Mouse (Mus musculus): ENCODE results near the gene Colec11.

Gene Colec11

GRCm38 (mm10) chr12:28602259-28602658 lies 20.9 kb downstream of the Colec11 start:
- no peak for DNase-seq (ENCODE audit: low spot score)

- no peak for DNase-seq (ENCODE audit: low spot score)
These were observed 24.6 kb downstream of the Colec11 start for GRCm38 (mm10) chr12:28598526-28598991.

GRCm38 (mm10) chr12:28598110-28598509 lies 25.1 kb downstream of the Colec11 start:
- DNase-seq (ENCODE audit: low spot score), result no peak

GRCm38 (mm10) chr12:28597699-28598098 lies 25.5 kb downstream of the Colec11 start:
- no peak for DNase-seq (ENCODE audit: low spot score)

GRCm38 (mm10) chr12:28596851-28597250 lies 26.3 kb downstream of the Colec11 start:
- no peak for DNase-seq (ENCODE audit: low spot score)

- no peak for DNase-seq (ENCODE audit: low spot score)
These were observed 32.7 kb downstream of the Colec11 start for GRCm38 (mm10) chr12:28590428-28590827.

- peak; percentile 74 for DNase-seq (ENCODE audit: low spot score)
These were observed 33.9 kb downstream of the Colec11 start for GRCm38 (mm10) chr12:28589090-28589868.

GRCm38 (mm10) chr12:28587949-28588348 lies 35.2 kb downstream of the Colec11 start:
- no peak for DNase-seq (ENCODE audit: low spot score)

- no peak for DNase-seq (ENCODE audit: low spot score)
These were observed 39.1 kb downstream of the Colec11 start for GRCm38 (mm10) chr12:28584036-28584435.

GRCm38 (mm10) chr12:28582423-28582822 lies 40.8 kb downstream of the Colec11 start, which contains the start of gene Allc:
Allc (minus strand) TSS chr12:28582523.
- no peak for DNase-seq (ENCODE audit: low spot score)

- DNase-seq (ENCODE audit: low spot score), result no peak
These were observed 44.0 kb downstream of the Colec11 start for GRCm38 (mm10) chr12:28579132-28579531.

- DNase-seq (ENCODE audit: low spot score), result no peak
These were observed 45.0 kb downstream of the Colec11 start for GRCm38 (mm10) chr12:28578147-28578546.

GRCm38 (mm10) chr12:28575366-28576070 lies 47.7 kb downstream of the Colec11 start:
- no peak for DNase-seq (ENCODE audit: low spot score)

- no peak for DNase-seq (ENCODE audit: low spot score)
These were observed 50.9 kb downstream of the Colec11 start for GRCm38 (mm10) chr12:28572241-28572640.

GRCm38 (mm10) chr12:28552299-28552698 lies 70.9 kb downstream of the Colec11 start, which contains the start of gene Dcdc2c:
Dcdc2c (minus strand) TSS chr12:28552399.
- DNase-seq (ENCODE audit: low spot score), result no peak

- DNase-seq (ENCODE audit: low spot score), result no peak
These were observed 71.4 kb downstream of the Colec11 start for GRCm38 (mm10) chr12:28551775-28552174.

- no peak for DNase-seq (ENCODE audit: low spot score)
These were observed 74.3 kb downstream of the Colec11 start for GRCm38 (mm10) chr12:28548887-28549286.

Data from urinary bladder, postnatal 25 days (tissue).